Mouse (Mus musculus) testis, adult 2 months (tissue): Measurements from ENCODE around the gene Olfr60.

Experiments
- CTCF ChIP-seq: fragments of 200-500 bp; IDR thresholded peaks from 2 replicates; pipeline ENCODE4 v1.5.1; 2012; ENCODE audit warnings: low read depth, mild to moderate bottlenecking, inconsistent platforms, low read length, moderate library complexity; ENCODE audit not compliant: control insufficient read depth, insufficient read depth, insufficient replicate concordance
- POLR2A ChIP-seq: fragments of 200-500 bp; IDR thresholded peaks from 2 replicates; pipeline ENCODE4 v1.6.1; 2012; ENCODE audit warnings: low read depth, mild to moderate bottlenecking, inconsistent platforms, low read length, moderate library complexity; ENCODE audit not compliant: control insufficient read depth

- TF ChIP-seq CTCF (no peak), POLR2A (no peak)
Measured at GRCm38 (mm10) chr7:140376231-140376630, 14.8 kb upstream of the Olfr60 start, which contains the start of gene Olfr530.
